Mouse (Mus musculus): ENCODE measurements around the gene 1810049J17Rik.
A peak's percentile ranks its signal among the peaks of the same experiment; 100 is the strongest.

Gene 1810049J17Rik

GRCm38 (mm10) chr15:12346916-12347315 is 25.2 kb upstream of the 1810049J17Rik start:
- DNase-seq (ENCODE audit: low spot score): no peak

GRCm38 (mm10) chr15:12341401-12341758 is 19.7 kb upstream of the 1810049J17Rik start:
- no peak for DNase-seq (ENCODE audit: low spot score)

- no peak for DNase-seq (ENCODE audit: low spot score)
These were observed 19.1 kb upstream of the 1810049J17Rik start for GRCm38 (mm10) chr15:12340536-12341400.

DNA sequence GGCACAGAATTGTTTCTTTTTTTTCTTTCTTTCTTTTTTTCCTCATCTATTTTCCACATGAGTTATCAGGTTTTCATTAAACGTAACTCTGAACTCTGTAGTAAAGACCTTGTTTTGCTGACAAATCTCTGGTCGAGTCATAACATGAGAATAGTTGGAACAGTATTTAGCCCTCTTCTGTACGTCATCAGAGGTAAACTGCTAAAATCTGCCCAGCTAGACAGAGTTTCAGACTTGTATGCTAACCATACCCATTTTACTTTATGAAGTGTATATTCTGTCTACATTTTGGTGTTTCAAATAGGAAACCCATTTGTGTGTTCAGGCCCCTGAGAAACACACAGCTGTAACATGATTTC is 16.1 kb upstream of the 1810049J17Rik start:
- DNase-seq (ENCODE audit: low spot score): no peak

DNA sequence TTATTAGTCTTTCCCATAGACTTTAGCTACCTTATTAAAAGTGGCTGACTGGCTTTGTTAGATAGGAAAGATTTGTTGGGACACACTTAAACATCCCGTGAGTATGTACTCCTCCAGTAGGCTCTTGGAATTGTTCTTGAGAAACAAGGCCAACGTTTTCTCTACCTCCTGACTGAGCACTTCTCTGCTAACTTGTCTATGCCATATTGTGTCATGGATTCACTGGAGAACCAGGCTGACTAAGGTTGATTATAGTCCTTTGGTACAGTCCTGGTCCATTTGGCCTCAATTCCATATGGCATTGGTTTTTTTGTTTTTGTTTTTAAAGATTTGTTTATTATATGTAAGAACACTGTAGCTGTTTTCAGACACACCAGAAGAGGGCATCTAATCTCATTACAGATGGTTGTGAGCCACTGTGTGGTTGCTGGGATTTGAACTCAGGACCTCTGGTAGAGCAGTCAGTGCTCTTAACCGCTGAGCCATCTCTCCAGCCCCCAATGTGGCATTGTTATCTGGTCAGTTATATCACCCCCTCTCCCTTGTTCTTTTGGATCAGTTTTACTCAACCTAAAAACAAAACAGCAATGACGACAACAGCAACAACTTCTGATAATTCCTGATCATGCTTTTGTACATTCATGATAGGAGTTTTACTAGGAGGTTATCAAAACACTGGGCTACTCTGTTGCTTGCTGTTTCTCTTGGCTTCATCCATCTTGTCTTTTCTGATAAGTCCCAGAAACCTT is 15.5 kb upstream of the 1810049J17Rik start:
- DNase-seq (ENCODE audit: low spot score): no peak

DNA sequence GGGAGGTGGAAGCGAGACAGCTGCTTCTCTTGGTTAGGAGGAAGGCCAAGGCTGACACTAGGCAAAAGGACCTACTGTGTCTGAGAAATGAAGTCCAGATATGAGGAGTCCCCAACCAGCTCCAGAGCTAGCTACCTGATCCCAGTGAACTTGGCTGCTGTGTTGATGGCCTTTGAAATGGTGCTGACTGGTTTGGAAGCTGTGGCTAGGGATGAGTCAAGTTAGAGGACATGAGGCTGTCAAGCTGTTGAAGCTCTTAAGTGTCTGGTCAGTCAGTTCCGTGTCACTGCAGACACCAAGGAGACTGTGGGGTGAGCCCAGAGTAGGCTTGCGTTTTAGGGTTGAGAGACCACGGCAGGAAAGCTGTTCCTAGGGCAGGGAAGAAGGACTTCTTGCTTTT is 12.7 kb upstream of the 1810049J17Rik start:
- no peak for DNase-seq (ENCODE audit: low spot score)

GRCm38 (mm10) chr15:12331300-12331699 is 9.6 kb upstream of the 1810049J17Rik start:
- no peak for DNase-seq (ENCODE audit: low spot score)

- DNase-seq (ENCODE audit: low spot score): no peak
These were observed 9.2 kb upstream of the 1810049J17Rik start for GRCm38 (mm10) chr15:12330892-12331291.

DNA sequence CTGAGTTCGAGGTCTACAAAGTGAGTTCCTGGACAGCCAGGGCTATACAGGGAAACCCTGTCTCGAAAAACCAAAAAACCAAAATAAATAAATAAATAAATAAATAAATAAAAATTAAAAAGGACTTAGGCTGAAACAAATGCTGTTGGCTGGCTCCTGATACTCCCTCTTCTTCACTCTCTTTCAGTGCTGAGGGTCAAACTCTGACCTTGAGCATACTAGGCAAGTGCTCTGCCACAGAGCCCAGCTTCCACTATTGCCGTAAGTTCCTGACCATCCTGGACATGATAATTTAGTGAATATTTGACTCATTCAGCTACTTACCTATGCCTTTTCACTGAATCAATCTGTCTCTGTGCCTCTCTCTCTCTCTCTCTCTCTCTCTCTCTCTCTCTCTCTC is 8.7 kb upstream of the 1810049J17Rik start:
- no peak for DNase-seq (ENCODE audit: low spot score)

DNA sequence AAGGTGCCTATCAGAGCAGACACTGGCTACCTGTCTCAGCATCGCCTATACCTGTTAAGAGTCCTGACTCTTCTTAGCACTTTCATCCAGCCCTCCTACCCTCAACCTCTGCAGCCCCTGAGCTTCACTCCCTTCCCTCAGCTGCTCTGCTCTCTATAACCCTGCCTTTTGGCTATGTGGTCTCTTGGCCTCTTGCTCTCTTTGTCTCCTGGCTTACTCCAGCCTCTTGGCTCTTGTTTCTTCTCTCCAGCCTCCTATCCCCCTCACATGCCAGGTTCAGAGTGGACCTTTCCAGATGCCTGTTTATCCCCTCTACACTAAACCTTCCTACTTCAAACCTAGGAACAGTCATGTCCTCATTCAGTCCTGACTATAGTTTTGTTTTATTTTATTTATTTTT is 2.6 kb upstream of the 1810049J17Rik start:
- no peak for DNase-seq (ENCODE audit: low spot score)

DNA sequence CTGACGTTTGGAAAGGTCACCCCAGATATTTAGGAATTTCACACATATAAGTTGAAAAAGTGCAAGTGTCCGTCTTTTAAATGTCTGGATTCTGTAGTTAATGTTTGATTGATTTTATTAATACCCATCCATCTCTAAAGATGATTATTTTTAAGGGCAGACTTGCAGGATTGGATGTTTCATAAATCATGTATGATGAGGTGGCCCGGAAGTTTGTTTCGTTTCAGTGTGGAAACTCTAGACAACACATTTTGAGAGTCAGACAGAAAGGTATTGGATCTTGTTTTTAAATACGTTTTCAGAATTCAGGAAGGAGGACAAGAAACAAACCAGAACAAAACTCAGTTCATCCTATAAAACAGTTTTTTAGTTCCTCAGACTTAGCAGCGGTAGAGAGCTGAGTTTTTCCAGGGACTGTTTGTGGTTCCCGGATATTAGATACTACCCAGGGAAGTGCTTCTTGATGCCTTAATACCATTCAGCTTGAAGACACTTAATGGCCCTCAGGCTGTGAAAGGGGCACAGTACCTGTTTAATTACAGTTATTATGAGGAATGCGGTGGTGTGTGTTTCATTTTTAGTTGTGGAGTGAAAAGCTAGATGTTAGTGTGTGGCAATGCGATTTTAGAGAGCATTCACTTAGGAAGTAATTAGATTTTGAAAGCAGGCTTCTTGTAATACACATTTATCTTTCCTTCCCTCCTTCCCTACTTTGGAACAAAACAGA is 1.1 kb upstream of the 1810049J17Rik start:
- DNase-seq (ENCODE audit: low spot score): no peak

- peak; percentile 89 for DNase-seq (ENCODE audit: low spot score)
These were observed 460 bp downstream of the 1810049J17Rik start, which contains the start of gene Golph3 for GRCm38 (mm10) chr15:12321091-12321787. Golph3 (plus strand) TSS chr15:12321450.

- DNase-seq (ENCODE audit: low spot score): no peak
These were observed 1.1 kb downstream of the 1810049J17Rik start for GRCm38 (mm10) chr15:12320441-12321090.

- no peak for DNase-seq (ENCODE audit: low spot score)
These were observed 1.8 kb downstream of the 1810049J17Rik start for GRCm38 (mm10) chr15:12319889-12320288.

- DNase-seq (ENCODE audit: low spot score): no peak
These were observed 3.2 kb downstream of the 1810049J17Rik start for GRCm38 (mm10) chr15:12318451-12318850.

DNA sequence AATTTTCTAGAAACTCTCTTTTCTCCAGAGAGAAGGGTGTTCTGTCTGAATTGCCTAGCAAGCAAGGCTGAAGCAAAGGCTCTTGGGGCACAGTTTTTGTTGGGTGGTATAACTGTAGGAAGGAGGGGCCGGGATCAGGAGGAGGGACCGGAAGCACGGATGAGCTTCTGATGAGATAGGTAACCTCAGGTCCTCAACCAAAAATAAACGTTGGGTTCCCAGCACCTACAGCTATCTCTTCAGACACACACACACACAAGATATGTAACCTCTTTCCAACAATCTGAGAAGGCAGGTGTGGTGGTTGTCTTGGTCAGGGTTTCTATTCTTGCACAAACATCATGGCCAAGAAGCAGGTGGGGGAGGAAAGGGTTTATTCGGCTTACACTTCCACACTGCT is 4.4 kb downstream of the 1810049J17Rik start:
- DNase-seq (ENCODE audit: low spot score): no peak

- no peak for DNase-seq (ENCODE audit: low spot score)
These were observed 5.7 kb downstream of the 1810049J17Rik start for GRCm38 (mm10) chr15:12315996-12316395.

- DNase-seq (ENCODE audit: low spot score): no peak
These were observed 7.1 kb downstream of the 1810049J17Rik start for GRCm38 (mm10) chr15:12314584-12314983.

- no peak for DNase-seq (ENCODE audit: low spot score)
These were observed 8.4 kb downstream of the 1810049J17Rik start for GRCm38 (mm10) chr15:12313255-12313654.

DNA sequence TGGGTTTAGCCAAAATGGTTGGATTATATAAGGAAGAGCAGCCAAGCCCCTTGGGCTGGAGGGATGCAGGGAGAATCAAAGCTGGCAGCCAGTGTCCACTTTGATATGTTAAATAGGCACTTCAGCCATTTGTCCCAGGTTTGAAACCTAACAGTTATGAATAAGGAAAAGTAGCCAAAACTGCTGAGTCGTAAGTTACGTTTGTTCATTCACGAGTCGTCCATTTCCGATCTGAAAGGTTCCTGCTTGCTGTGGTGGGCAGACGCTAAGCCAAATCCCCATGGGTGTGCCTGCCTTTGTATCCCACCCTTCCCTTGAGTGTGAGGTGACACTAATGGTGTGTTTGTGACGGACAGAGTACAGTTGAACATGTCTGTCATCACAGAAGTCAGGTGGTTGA is 10.2 kb downstream of the 1810049J17Rik start:
- DNase-seq (ENCODE audit: low spot score): no peak

GRCm38 (mm10) chr15:12310676-12311075 is 11.0 kb downstream of the 1810049J17Rik start:
- no peak for DNase-seq (ENCODE audit: low spot score)

All from spleen, adult 12 weeks (tissue).